Mouse (Mus musculus): Measurements from ENCODE around the gene Ccnb1. TPM values are rescaled to one million over a fixed set of nuclear protein-coding genes. Genes with fewer than 3 reads are reported as not detected.

Ccnb1 gene
- total RNA-seq (2014; fragmentation: Nextera tagmentation) (275 and 281 TPM in 2 replicates), total RNA-seq (2017) (312 and 341 TPM in 2 replicates), polyA plus RNA-seq (2012) (6.0 and 7.1 TPM in 2 replicates)

GRCm38 (mm10) chr13:100786414-100786867, at the start of gene Ccnb1:
Ccnb1 (minus strand) TSS chr13:100786570.
- Histone ChIP-seq H3K27me3 (ENCODE audit: insufficient read depth, low read length) (no peaks in the 10 kb centered on the region), H3K4me1 (ENCODE audit: insufficient read depth, low read depth, low read length) (peaks cover 57% of the 10 kb centered on the region), H3K36me3 (replicated peaks) (peaks cover 38% of the 10 kb centered on the region), H3K9me3 (replicated peaks) (no peaks in the 10 kb centered on the region), H3K4me3 (ENCODE audit: low read depth, low read length) (peak within 1 kb of the TSS; percentile 90)
- DNase-seq (ENCODE audit: low spot score) (peak; percentile 92), ATAC-seq (ENCODE audit: extremely low read depth, insufficient number of reproducible peaks, low FRiP score, poor library complexity, severe bottlenecking) (peak; percentile 94)
- no peak for TF ChIP-seq TAL1 (conservative IDR thresholded peaks at IDR 0.05; ENCODE audit: low read depth, low read length)
- TF ChIP-seq POLR2AphosphoS5 (IDR thresholded peaks at IDR 0.05; ENCODE audit: insufficient replicate concordance, low read depth, low read length), result peak; percentile 78; the same call in 1 of the 2 replicates

- peaks cover 24% of the 10 kb centered on the region for H3K4me1 ChIP-seq (ENCODE audit: insufficient read depth, low read depth, low read length)
- no peak for ATAC-seq (ENCODE audit: extremely low read depth, insufficient number of reproducible peaks, low FRiP score, poor library complexity, severe bottlenecking)
- TF ChIP-seq GATA1 (IDR thresholded peaks at IDR 0.05; ENCODE audit: borderline replicate concordance, low read length), result no peak
- TF ChIP-seq TAL1 (conservative IDR thresholded peaks at IDR 0.05; ENCODE audit: low read depth, low read length), result no peak
- TF ChIP-seq CTCF (IDR thresholded peaks at IDR 0.05; ENCODE audit: low read depth, low read length), result no peak
- TF ChIP-seq GATA2 (IDR thresholded peaks at IDR 0.05; ENCODE audit: borderline replicate concordance, low read depth, low read length), result no peak
- no peak for TF ChIP-seq POLR2AphosphoS5 (IDR thresholded peaks at IDR 0.05; ENCODE audit: insufficient replicate concordance, low read depth, low read length)
These were observed 48.4 kb upstream of the Ccnb1 start for GRCm38 (mm10) chr13:100834777-100835176.

DNA sequence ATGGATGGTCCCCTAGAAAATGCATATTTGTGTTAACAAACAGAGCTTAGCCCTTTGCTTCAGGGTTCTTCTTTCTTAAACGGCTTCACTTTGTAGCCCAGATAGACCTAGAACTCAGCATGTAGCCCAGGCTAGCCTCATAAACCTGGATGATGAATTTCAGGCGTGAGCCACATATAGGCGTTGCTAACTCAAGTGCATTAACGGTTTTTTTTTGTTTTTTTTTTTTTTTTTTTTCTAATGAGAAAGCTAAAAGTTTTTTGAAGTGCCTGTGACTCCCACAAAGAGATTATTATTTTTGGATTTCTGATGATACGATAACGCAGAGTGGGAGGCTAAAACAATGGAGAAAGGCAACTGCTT, 47.3 kb upstream of the Ccnb1 start:
- Histone ChIP-seq H3K36me3 (replicated peaks) (peaks cover 15% of the 10 kb centered on the region), H3K4me1 (ENCODE audit: insufficient read depth, low read depth, low read length) (peaks cover 30% of the 10 kb centered on the region), H3K4me3 (ENCODE audit: low read depth, low read length) (peak overlapping the region; percentile 96; the same call in 1 of the 2 replicates), H3K27me3 (ENCODE audit: insufficient read depth, low read length) (peaks cover 22% of the 10 kb centered on the region), H3K9me3 (replicated peaks) (no peaks in the 10 kb centered on the region)
- DNase-seq (ENCODE audit: low spot score) (no peak), ATAC-seq (ENCODE audit: extremely low read depth, insufficient number of reproducible peaks, low FRiP score, poor library complexity, severe bottlenecking) (0 out of 2 replicates have a peak, but pooled peaks have one; percentile 1)
- TF ChIP-seq POLR2AphosphoS5 (IDR thresholded peaks at IDR 0.05; ENCODE audit: insufficient replicate concordance, low read depth, low read length) (no peak), CTCF (IDR thresholded peaks at IDR 0.05; ENCODE audit: low read depth, low read length) (no peak), TAL1 (conservative IDR thresholded peaks at IDR 0.05; ENCODE audit: low read depth, low read length) (no peak), GATA2 (IDR thresholded peaks at IDR 0.05; ENCODE audit: borderline replicate concordance, low read depth, low read length) (no peak), GATA1 (IDR thresholded peaks at IDR 0.05; ENCODE audit: borderline replicate concordance, low read length) (no peak)

More at GRCm38 (mm10) chr13:100834777-100835176, 48.4 kb upstream of the Ccnb1 start:
- Histone ChIP-seq H3K36me3 (replicated peaks) (peaks cover 9% of the 10 kb centered on the region), H3K9me3 (replicated peaks) (no peaks in the 10 kb centered on the region), H3K4me3 (ENCODE audit: low read depth, low read length) (no peak overlapping the region), H3K27me3 (ENCODE audit: insufficient read depth, low read length) (peaks cover 29% of the 10 kb centered on the region)
- DNase-seq (ENCODE audit: low spot score), result no peak

DNA sequence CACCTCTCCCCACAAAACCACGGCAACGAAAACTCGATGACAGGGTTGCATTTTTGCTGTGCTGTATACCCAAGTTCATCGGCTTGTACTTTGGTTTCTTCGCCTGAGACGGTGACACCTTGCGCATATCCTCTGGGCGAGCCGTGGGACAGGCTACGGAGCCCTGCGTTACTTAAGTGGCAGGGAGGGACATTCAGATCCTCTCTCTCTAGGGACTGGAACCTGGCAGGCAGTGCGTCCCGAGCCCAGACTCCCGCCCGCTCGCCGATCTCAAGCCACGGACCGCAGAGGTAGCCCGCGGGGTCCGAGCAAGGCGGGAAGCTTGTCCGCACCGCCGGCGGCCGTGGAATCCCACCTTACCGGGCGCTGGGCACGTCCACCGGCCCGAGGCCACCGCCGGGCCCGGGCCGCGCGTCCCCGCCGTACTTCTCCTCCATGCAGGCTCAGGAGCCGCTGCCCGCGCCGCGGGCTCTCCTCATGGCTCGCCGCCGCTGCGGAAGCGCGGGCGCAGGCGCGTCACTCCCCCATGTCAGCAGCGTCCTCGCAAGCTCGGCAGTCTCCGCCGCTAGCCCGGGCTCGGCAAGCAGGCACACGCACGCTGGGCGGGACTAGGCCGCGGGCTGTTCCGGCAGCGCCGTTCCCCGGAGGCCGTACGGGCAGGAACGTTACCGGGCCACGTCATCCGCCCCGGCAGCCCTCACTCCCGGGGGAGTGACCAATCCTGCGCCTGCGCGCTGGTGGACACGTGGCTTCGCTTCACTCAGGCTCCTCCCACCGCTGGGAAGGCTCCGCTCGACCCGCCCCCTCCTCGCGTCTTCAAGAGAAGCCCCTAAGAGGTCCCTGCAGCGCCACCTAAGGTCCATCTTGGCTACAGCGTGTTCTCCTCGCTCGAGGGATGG, 46.6 kb upstream of the Ccnb1 start, which contains the start of gene Slc30a5:
Gene Slc30a5, minus strand, starts transcription at position 687 of the 899 bp plus-strand sequence.
- Histone ChIP-seq H3K27me3 (ENCODE audit: insufficient read depth, low read length) (peaks cover 20% of the 10 kb centered on the region), H3K4me1 (ENCODE audit: insufficient read depth, low read depth, low read length) (peaks cover 30% of the 10 kb centered on the region), H3K4me3 (ENCODE audit: low read depth, low read length) (peak within 1 kb of the TSS; percentile 96), H3K36me3 (replicated peaks) (peaks cover 19% of the 10 kb centered on the region), H3K9me3 (replicated peaks) (no peaks in the 10 kb centered on the region)
- ATAC-seq (ENCODE audit: extremely low read depth, insufficient number of reproducible peaks, low FRiP score, poor library complexity, severe bottlenecking), result peak; percentile 96
- peak; percentile 92 for DNase-seq (ENCODE audit: low spot score)
- TF ChIP-seq GATA1 (IDR thresholded peaks at IDR 0.05; ENCODE audit: borderline replicate concordance, low read length) (no peak), CTCF (IDR thresholded peaks at IDR 0.05; ENCODE audit: low read depth, low read length) (peak; percentile 60)

DNA sequence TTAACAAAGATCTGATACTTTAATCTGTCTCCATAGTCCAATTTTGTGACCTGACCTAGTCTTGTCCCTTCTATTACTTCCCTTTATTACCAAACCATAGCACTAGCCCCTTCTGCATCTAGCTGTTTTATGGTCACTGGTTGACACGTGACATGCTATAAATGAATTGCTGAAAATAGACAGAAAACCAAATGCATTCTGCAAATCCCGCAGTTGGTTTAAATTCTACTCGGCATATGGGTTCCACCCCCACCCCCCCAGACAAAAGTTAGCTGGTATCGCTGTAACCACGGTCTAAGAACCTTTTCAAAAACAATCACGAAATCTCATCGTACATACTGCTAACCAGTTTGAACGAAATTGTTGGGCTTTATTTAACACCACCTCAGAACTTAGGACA, 45.8 kb upstream of the Ccnb1 start:
- H3K27me3 ChIP-seq (ENCODE audit: insufficient read depth, low read length), result peaks cover 16% of the 10 kb centered on the region
- H3K36me3 ChIP-seq (replicated peaks), result peaks cover 26% of the 10 kb centered on the region
- no peaks in the 10 kb centered on the region for H3K9me3 ChIP-seq (replicated peaks)
- H3K4me3 ChIP-seq (ENCODE audit: low read depth, low read length), result peak overlapping the region; percentile 96
- no peak for ATAC-seq (ENCODE audit: extremely low read depth, insufficient number of reproducible peaks, low FRiP score, poor library complexity, severe bottlenecking)
- DNase-seq (ENCODE audit: low spot score), result no peak
- peaks cover 30% of the 10 kb centered on the region for H3K4me1 ChIP-seq (ENCODE audit: insufficient read depth, low read depth, low read length)
- TF ChIP-seq GATA2 (IDR thresholded peaks at IDR 0.05; ENCODE audit: borderline replicate concordance, low read depth, low read length) (no peak), CTCF (IDR thresholded peaks at IDR 0.05; ENCODE audit: low read depth, low read length) (no peak), GATA1 (IDR thresholded peaks at IDR 0.05; ENCODE audit: borderline replicate concordance, low read length) (no peak), POLR2AphosphoS5 (IDR thresholded peaks at IDR 0.05; ENCODE audit: insufficient replicate concordance, low read depth, low read length) (no peak), TAL1 (conservative IDR thresholded peaks at IDR 0.05; ENCODE audit: low read depth, low read length) (no peak)

GRCm38 (mm10) chr13:100831123-100831522, 44.8 kb upstream of the Ccnb1 start:
- no peak for ATAC-seq (ENCODE audit: extremely low read depth, insufficient number of reproducible peaks, low FRiP score, poor library complexity, severe bottlenecking)
- H3K4me3 ChIP-seq (ENCODE audit: low read depth, low read length), result peak overlapping the region; percentile 66; the same call in 1 of the 2 replicates

More at GRCm38 (mm10) chr13:100831123-100831522, 44.8 kb upstream of the Ccnb1 start:
- H3K36me3 ChIP-seq (replicated peaks), result peaks cover 35% of the 10 kb centered on the region
- TF ChIP-seq POLR2AphosphoS5 (IDR thresholded peaks at IDR 0.05; ENCODE audit: insufficient replicate concordance, low read depth, low read length) (no peak), GATA2 (IDR thresholded peaks at IDR 0.05; ENCODE audit: borderline replicate concordance, low read depth, low read length) (no peak), TAL1 (conservative IDR thresholded peaks at IDR 0.05; ENCODE audit: low read depth, low read length) (no peak), GATA1 (IDR thresholded peaks at IDR 0.05; ENCODE audit: borderline replicate concordance, low read length) (no peak), CTCF (IDR thresholded peaks at IDR 0.05; ENCODE audit: low read depth, low read length) (no peak)
- H3K27me3 ChIP-seq (ENCODE audit: insufficient read depth, low read length), result peaks cover 6% of the 10 kb centered on the region
- H3K4me1 ChIP-seq (ENCODE audit: insufficient read depth, low read depth, low read length), result peaks cover 33% of the 10 kb centered on the region
- DNase-seq (ENCODE audit: low spot score), result no peak
- no peaks in the 10 kb centered on the region for H3K9me3 ChIP-seq (replicated peaks)
